Mouse (Mus musculus) embryonic fibroblast, embryonic 13.5 days (primary cell): ENCODE results near the gene Cyb5r2.

ENCODE experiments used
- CTCF ChIP-seq: IDR thresholded peaks from 2 replicates; pipeline ENCODE4 v1.5.1; 2011; ENCODE audit warnings: mild to moderate bottlenecking, control low read depth, low read length, moderate library complexity, borderline replicate concordance; ENCODE audit not compliant: insufficient read depth
- POLR2A ChIP-seq: IDR thresholded peaks from 2 replicates; pipeline ENCODE4 v1.6.1; 2011; ENCODE audit warnings: low read depth, mild to moderate bottlenecking, control low read depth, low read length, moderate library complexity

DNA sequence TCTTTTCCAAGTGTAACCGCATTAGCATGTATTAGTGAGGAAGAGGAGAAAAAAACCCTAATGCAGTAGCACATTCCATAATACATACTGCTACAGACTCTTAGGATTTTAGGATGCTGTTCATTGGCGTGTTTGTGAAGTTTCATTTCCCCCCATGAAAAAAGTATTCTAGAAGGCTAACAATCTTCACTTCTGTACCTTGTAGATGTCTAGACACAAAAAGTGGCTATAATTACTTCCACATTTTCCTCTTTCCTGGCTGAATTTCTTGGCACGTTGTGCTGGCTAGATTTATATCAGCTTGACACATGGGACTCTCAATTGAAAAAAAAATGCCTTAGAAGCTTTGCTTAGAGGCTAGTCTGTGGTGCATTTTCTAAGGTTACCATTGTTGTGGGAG, 44.3 kb upstream of the Cyb5r2 start:
- TF ChIP-seq CTCF = no peak
- no peak for TF ChIP-seq POLR2A
